Mouse (Mus musculus): ENCODE data around the gene Wdr95. TPM values are rescaled to one million over a fixed set of nuclear protein-coding genes. Genes with fewer than 3 reads are reported as not detected.

The Wdr95 gene
- total RNA-seq (2021): under 1 TPM in 1 of 2 experiments, not detected in 1; 0.14 TPM
- long read RNA-seq, experiment 1: 0 reads
- long read RNA-seq, experiment 2: 0 reads

GRCm38 (mm10) chr5:149527999-149528729 is at the start of gene Wdr95:
TSS of gene Wdr95 (plus strand) at chr5:149528679.
- peak; percentile 63 for DNase-seq

DNA sequence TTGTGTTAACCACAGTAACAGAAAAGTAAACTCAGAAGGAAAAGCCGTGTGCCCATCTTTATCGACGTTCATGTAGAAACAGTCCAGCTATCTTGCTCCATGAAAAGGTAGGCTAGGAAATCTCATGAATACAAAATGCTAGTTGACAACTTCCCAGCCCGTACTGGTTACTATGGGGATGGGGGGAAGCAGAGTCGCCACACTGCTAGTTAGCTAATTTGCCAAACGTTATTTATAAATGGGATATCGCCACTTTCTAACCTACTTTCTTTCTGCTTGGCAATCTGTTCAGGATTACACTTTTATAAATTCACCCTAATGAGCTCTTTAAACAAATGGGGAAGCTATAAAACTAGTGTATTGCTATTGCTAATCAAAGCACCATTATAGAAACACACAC is 46.6 kb upstream of the Wdr95 start:
- DNase-seq: no peak

DNA sequence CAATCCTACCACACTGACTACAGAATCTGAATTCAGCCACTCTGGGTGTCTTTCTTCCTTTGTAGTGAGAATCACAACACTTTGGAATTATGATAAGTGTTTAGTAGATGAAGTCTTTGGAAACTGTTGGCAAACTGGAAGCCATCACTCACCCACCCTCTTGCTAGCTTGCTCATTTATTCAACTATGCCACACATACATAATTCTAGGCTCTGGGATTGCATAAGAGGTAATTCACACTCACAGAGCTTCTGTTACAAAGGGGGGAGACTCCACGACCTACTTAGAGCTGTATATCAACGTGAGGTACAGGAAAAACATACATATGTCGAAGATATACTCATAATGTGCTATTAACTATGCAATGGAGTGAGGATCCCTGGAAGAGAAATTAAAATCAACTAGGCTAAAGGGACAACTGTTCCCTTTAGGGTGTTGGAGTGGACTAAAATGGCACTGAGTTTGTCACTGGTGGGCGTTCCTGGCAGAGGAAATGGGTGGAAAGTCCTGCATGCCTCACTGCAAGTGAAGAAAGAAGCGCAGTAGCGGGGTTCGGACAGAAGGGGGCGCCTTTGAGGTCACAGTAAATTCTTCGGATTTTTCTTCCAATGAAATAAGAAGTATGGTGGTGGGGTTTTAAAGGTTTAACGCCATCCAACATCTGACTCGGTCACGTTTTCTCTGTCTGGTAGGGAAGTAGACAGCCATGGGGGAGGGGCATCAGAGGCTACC is 45.0 kb upstream of the Wdr95 start:
- no peak for DNase-seq

DNA sequence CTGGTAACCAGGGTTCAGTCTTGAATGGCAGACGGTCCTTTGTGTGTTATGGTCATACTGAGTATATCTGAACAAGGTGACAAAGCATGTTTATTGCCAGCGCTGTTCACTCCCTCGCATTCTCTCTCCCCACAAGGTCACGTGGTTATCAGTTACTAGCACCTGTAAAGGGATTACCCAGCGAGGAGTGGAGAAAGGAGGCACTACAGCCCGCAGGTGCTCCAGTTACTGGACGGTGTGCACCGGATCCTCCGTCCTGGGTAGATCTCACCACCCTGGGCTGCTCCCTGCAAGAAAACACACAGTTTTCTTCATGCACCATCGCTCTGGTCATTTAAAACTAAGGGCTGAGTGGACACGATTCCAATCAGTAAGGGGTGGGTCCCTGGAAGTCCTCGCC is 44.2 kb upstream of the Wdr95 start:
- DNase-seq: no peak

DNA sequence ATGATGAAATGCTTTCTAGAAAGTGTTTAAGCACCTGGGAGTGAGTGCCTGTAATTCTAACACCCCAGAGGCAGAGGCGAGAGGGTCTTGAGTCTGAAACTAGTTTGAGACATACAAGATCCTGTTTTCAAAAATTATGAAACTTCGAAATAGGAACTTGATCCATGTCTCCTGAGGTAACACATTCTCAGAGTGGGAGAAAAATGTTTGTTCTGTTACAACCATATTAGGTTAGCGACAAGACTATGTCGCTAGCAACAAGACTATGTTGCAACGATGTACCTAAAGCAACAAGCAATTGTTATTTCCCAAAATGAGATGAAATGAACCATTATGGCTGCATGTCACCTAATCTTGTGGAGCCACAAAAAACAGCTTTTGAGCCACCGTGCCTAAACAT is 43.0 kb upstream of the Wdr95 start:
- no peak for DNase-seq

GRCm38 (mm10) chr5:149488360-149489021 is 40.0 kb upstream of the Wdr95 start:
- DNase-seq: no peak

GRCm38 (mm10) chr5:149489136-149489535 is 39.3 kb upstream of the Wdr95 start:
- DNase-seq: no peak

GRCm38 (mm10) chr5:149490275-149490674 is 38.2 kb upstream of the Wdr95 start:
- DNase-seq: no peak

GRCm38 (mm10) chr5:149495655-149496054 is 32.8 kb upstream of the Wdr95 start:
- DNase-seq: no peak

DNA sequence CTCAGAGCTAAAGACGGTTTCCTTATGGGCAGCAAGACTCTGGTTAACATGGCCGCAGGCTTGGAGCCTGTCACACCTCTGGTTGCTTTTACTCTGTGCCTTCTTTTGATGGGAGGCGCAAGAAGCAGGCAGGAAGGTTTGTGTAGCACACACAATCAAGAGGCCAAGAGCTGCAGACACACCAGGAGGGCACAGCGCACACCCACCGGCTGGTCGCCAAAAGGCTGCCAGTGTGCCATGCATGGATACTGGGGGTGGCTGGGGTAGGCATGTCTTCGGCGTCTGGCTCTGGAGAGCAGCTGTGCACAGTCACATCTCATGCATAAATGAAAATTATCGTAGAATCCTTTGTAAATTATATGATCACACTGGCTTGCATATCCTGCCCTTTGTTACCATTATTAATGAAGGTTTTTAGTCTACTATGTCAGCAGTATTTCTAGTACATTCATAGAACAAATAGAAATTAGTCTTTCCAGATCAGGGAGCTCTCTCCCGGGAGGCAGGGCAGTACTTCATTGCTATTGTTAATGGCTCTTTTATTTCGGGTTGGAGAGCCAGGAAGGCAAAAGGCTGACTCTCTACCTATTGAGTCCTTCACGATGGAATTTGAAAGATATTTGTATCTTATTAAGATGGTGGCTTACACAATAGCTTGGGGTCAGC is 31.9 kb upstream of the Wdr95 start:
- no peak for DNase-seq

GRCm38 (mm10) chr5:149499936-149500335 is 28.5 kb upstream of the Wdr95 start:
- no peak for DNase-seq

DNA sequence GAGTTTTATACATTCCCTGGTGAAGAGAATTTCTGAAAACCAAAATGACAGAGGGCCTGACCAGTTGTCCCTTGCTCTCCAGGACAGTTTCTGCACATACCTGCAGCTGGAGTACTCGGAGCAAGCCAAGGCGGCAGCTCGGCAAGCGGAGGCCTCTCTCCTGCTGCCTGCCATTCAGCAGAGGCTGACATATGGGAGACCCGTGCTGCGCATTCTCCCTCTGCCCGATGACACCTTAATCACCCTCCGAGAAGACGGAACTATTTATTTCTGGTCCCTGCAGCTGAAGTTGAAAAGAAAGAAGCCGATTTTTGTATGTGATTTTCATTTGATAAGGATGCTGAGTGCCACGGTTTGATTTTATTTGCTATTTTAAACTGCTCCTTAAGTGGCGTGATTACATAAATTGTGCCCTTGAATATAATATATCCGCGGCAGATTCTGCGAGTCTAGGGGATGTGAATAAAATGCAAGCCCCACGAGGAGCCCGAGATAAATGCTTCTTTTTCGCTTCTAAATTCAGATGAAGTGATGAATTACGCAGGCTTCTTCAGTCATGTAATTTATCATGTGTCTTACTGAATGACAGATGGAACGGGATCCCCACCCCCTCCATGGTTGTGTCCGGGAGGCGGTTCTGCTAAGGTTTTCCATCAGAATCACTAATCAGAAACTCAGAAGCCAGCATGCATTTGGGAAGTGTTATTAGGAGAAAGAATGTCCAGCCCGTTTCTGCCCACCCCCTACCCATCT is 24.9 kb upstream of the Wdr95 start:
- DNase-seq: no peak

DNA sequence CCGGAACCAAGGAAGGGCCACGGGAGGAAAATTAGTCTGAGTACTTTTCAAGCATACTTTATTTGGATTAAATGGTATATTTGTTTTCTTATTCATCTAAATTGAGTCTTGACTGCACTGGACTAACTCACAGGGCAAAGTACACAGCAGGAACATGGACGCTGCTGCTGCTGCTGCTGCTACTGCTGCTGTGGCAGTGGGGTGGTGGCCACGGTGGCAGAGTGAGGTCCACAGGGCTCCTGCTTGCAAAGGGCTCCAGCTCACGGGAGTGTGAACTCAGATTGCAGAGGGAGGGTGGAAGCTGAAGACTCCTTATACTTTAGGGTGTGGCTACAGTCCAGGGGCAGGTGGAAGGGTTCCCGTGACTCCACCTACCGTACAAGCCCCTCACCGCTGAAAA is 23.5 kb upstream of the Wdr95 start:
- no peak for DNase-seq

GRCm38 (mm10) chr5:149506033-149506432 is 22.4 kb upstream of the Wdr95 start:
- DNase-seq: no peak

- no peak for DNase-seq
Measured at GRCm38 (mm10) chr5:149508094-149509029, 20.1 kb upstream of the Wdr95 start.

DNA sequence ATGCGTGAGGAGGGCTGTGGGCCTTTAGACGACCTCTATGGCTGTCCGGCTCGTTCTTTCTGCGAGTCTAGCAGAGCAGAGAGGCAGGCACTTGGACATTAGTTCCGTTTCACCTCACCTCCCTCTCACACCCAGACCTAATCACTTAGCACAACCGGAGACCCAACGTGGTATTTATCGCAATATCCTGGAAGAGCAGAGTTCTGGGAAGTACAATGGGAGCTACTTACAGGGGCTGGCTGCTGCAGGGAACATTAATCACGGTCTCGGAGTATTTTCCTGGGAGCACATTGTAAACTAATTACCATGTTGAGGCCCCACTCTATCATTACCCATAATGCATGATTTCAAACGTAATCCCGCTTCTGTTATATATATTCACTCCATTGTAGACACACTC is 18.2 kb upstream of the Wdr95 start:
- no peak for DNase-seq

- no peak for DNase-seq
Measured at GRCm38 (mm10) chr5:149512695-149513094, 15.8 kb upstream of the Wdr95 start.

DNA sequence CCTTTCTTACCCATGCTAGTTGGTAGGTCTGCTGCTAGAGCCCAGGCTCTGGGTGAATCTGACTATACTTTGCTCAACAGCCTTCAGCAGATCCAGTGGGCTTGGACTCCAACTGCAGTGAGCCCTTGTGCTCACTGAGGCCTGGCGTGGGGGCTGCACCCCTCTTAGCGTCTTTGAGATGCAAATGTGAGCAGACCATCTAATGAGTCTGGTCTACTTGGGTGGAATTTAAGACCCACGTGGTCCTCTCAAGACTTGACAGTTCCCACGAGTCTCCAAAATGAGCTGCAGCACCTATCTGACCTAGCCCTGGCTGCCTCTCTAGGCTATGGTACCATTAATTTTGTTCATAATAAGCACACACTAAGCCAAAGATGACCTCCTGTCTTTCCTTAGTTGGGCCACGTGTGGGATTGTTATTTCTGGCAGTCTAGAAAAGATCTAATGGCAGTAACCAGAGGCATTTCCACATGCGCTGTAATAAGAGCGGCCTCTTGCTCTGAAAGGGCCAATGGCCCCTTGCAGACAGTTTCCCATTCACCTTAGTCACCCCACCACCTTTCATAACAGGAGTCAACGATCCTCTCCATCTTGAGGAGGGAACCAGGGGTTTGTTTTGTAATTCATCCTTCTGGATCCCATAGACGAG is 14.9 kb upstream of the Wdr95 start:
- no peak for DNase-seq

DNA sequence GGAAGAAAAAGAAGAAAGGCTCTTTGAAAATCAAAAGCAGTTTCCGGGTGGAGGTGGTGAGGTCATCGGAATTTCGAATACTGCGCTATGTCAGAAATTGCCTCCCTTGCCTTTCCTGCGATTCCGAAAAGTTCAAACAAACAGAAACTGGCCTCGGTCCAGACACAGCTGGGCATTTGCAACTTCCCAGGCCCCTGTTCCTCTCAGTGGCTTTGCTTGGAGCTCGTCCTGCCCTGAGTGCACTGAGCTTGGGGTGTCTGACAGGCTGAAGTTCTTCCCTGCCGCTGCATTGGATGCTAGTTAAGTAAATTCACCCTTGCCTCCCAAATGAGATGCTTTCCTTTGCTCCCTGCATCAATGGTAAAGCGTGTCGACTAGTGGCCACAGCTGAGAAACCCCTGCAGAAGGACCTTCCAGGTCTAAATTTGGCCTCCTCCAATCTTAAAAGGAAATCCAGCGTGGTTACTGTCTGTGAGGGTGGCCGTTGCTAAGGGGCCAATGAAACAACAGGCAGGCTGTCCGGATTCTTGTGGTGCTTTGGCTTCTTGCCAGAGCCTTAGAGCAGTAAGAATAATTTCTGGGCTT is 14.3 kb upstream of the Wdr95 start:
- DNase-seq: peak; percentile 47

DNA sequence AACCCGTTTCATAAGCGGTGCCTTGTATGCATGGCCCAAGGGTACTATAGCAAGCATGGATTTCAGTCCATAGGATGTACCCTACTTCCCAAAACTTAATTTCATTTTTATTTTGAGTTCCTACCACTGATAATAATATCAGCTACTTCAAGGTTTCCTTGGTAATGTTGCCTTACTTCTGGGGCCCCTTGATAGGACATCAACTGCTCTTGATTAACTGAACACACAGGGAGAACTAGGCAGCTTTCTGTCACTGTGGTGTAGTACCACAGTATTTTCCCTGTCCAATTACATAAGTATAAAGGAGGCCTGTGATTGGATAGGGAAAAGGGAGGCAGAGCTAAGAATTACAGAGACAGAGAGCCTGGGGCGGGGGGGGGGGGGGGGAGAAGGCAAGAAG is 13.6 kb upstream of the Wdr95 start:
- DNase-seq: no peak

Measured in gastrocnemius, postnatal 10 days (tissue).